Mouse (Mus musculus) thymus, postnatal 25 days (tissue): ENCODE results near the gene Nav2.

ENCODE experiments used
- DNase-seq: peaks from one replicate; pipeline ENCODE4 v3.0.0; 2022

Nav2 gene

GRCm38 (mm10) chr7:49303600-49304411 is 395.3 kb downstream of the Nav2 start:
- peak; percentile 3 for DNase-seq

GRCm38 (mm10) chr7:49307717-49308116 is 399.2 kb downstream of the Nav2 start:
- no peak for DNase-seq

DNA sequence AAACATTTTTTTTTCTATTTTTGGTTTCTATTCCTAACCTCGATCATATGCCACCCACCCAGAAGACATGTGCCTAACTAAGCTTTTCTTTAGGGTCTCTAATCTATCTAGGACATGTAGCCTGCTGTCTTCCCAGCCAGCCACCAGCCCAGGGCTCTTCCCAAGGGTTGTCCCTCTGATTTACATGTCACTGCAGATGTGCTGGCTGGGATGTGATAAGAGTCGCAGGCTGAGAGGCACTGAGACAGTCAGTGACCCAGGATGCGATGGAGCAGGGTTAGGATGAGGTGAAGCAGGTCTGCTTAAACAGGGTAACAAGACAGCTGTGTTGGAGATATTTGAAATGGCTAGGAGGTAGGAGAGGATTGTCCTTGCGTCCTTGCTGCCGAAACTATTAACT is 401.2 kb downstream of the Nav2 start:
- DNase-seq, result no peak

- no peak for DNase-seq
Measured at GRCm38 (mm10) chr7:49313945-49314344, 405.4 kb downstream of the Nav2 start.

DNA sequence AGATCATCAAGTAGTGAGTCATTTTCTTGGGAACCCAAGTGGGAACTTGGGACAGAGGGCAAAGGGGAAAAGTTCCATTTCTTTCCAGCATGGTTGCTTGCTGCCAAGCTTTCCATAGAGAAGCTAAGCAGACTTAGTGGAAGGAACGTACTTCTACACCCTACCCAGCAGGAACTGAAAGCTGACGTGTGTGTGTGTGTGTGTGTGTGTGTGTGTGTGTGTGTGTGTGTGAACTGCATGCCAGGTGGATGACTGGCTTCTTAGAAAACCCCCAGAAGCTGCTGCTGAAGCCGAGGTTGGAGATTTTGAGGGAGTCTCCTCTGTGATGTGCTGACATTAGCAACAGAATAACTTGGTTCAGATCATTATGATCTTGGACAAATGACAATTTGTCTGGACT is 406.5 kb downstream of the Nav2 start:
- DNase-seq, result no peak

DNA sequence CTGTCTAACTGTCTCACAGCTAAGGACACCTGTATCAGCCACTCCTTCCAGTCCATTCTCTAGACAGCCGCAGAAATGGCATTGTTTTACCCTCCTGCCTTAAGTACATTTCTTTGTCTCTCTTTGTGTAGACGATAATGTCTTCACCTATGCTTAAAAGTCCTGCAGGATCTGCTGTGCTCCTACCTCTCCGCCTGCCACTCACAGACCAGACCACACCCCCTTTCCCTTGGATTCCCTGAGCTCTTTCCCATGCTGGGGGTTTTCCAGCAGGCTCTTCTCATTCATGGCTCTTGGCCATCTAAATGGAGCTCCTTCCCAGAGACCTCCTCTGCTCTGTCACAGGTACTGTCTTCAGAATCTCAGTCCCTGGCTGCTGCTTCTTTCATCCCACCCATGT is 408.1 kb downstream of the Nav2 start:
- no peak for DNase-seq

DNA sequence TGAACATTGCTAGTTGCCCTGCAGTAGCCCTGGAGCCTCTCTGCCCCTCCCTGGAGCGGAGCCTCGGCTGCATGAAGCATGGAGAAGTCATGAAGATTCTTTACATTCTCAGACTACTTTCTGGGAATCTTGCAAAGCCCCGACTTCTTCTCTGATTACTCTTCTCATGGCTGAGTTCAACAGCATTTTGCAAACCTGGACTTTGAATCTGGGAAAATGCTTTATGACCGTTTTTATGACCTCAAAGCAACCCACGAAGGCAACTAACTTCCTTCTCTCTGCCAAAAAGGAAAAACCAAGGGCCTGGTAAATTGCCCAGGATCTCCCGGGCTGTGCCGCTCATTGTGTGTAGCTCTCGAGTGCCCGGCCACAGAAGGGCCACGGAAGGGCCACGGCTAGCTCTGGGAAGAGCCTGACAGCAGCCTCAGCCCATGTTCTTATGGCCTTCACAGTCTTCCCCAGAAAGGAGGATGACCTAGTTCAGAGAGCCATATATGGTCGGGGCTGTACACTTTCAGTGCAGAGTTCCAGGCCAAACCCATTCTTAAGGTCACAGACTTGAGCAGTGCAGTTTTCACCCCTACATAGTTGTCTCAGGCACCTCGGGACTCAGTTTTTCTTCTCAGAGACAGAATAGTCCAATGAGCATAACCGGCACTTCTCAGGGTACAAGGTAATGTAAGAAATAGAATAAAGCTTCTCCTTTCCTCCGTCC is 409.8 kb downstream of the Nav2 start:
- DNase-seq, result no peak

- DNase-seq, result no peak
Measured at GRCm38 (mm10) chr7:49318898-49319293, 410.4 kb downstream of the Nav2 start.

- DNase-seq, result no peak
Measured at GRCm38 (mm10) chr7:49319981-49320380, 411.5 kb downstream of the Nav2 start.

DNA sequence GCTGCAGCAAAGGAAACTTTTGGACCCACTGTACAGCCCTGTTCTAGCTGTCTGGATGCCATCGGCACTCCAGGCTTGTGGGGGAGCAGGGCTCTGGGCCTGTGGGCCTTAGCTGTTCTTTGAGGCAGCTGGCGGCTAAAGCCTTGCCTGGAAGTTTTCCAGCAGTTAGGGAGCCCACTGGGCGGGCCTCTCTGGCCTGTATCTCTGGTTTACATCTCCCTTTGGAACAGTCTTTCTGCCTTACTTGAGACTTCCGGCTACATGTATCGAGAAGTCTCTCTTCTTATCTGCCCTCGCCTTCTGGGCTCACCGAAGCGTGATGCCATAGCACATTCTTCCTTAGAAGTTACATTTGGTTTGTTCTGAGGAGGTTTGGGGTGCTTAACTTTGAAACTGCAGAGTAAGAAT is 412.6 kb downstream of the Nav2 start:
- no peak for DNase-seq

- no peak for DNase-seq
Measured at GRCm38 (mm10) chr7:49322179-49322578, 413.7 kb downstream of the Nav2 start.

GRCm38 (mm10) chr7:49324575-49324974 is 416.1 kb downstream of the Nav2 start:
- DNase-seq, result no peak

GRCm38 (mm10) chr7:49326136-49326722 is 417.7 kb downstream of the Nav2 start:
- no peak for DNase-seq

DNA sequence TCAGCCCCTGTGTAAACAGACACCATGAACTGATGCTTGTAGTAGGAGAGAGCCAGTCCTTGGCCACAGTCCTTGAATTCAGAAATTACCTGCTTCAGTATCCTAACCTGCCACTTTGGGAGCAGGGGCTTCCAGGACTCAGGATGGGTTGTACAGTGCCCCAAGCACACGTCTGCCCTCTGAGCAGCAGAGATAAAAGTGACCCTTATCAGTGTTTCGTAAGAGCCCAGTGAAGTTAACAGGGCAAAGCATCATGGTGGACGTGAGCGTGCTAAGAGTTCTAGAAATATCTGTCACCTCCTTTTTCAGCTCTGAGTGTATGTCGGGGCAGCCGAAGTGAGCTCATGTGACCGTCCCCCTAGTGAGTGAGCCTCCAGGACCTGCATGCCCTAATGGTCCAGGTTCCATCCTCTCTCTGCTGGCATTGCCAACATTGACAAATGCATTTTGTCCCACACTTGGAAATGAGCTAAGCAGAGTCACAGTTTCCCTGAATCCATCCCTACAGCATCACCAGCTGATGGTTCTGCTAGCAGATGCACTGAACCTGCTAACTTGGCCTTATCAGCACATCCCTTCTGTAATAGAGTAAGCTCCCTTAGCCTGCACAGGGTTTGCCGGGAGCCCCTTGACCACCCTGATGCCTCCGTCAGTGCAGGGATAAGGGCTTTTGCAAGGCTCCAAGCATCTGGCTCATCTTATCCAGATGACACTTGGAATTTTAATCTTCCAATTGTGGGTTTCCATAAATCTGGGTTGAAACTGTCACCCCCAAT is 418.6 kb downstream of the Nav2 start:
- DNase-seq, result no peak

GRCm38 (mm10) chr7:49330181-49330580 is 421.7 kb downstream of the Nav2 start:
- DNase-seq, result no peak

DNA sequence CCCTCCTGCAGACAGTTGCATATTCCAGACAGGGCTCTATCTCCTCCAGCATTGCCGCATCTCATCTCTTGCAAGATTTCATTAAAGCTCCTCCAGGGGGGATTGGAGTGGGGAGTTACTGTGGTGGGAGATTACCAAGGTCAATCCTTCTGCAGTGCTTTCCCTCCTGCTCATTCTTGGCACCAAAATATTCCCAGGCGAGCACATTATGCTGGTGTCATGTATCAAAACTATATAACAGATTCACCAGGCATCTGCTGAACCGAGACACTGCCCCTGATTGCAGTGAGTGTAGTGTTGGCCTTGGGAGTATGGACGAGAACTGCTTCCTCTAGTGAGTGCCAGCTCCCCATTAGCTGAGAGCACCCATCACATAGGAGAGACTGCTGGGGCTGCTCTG is 423.4 kb downstream of the Nav2 start:
- DNase-seq, result no peak

- no peak for DNase-seq
Measured at GRCm38 (mm10) chr7:49332644-49333043, 424.1 kb downstream of the Nav2 start.

- no peak for DNase-seq
Measured at GRCm38 (mm10) chr7:49334163-49334562, 425.6 kb downstream of the Nav2 start.

DNA sequence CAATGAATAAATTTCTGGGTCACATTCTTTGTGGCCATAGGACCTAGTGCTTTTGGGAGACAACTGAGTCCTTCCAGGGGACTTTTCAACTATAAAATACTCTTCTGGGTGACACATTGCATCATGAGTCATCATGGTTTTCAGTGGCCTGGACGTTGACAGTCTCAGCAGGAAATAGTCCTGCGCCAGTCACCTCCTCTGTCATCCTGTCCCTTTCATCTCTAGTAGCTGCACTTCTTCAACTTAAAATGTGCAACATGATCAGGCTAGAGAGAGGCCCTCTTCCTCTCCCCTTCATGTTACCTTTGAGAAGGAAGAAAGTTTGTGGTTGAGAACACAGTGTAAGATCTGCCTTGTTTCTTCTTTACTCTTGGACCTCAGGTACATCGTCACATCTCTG is 426.5 kb downstream of the Nav2 start:
- no peak for DNase-seq

DNA sequence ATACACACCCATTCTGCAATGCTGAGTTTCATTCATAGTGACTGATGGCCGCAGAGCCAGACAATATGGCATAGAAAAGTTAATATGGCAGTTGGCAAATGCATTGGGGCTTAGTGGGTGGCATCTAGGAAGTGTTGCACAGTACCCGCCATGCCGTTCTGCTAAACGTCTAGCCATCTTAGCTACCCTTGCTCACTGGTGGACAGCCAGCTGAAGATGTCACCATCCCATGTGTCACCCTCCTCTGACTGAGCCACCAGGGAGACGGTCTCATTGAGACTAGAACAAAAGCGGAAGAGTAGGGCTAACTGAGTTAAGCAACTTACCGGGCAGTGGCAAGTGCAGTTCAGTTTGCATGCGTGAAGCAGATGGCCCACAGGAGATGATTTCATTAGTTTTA is 428.2 kb downstream of the Nav2 start:
- no peak for DNase-seq

- DNase-seq, result no peak
Measured at GRCm38 (mm10) chr7:49337710-49338109, 429.2 kb downstream of the Nav2 start.

GRCm38 (mm10) chr7:49339953-49340352 is 431.4 kb downstream of the Nav2 start:
- no peak for DNase-seq
